Mouse (Mus musculus): ENCODE measurements around the gene Aass.

The Aass gene

GRCm38 (mm10) chr6:23048836-23049235 lies 84.0 kb downstream of the Aass start:
- no peak for DNase-seq

GRCm38 (mm10) chr6:23028251-23028650 lies 104.5 kb downstream of the Aass start:
- no peak for DNase-seq

All from thymus, postnatal 4 days (tissue).